Mouse (Mus musculus) heart, embryonic 16.5 days (tissue): Measurements from ENCODE around the gene Ankrd33b. TPM values are rescaled to one million over a fixed set of nuclear protein-coding genes. Genes with fewer than 3 reads are reported as not detected.

Experiments used
- polyA plus RNA-seq: library from polyadenylated mRNA; unstranded; fragments of >200 nt; fragmentation: Nextera tagmentation; extraction: Ambion mirVana; gene quantifications from 2 replicates; pipeline ENCODE4 v1.2.1, GENCODE M21; 2015

Ankrd33b gene
- polyA plus RNA-seq, 1 experiment from 2014 or later = 5.4 TPM

Other genes with a start within 250 kb of the Ankrd33b start
- gene Dap, start 143.4 kb downstream of the Ankrd33b start, polyA plus RNA-seq = 40.8 and 41.7 TPM in 2 replicates
- gene Ropn1l, start 86.0 kb upstream of the Ankrd33b start, polyA plus RNA-seq = 1.7 and 2.4 TPM in 2 replicates
- gene March6, start 163.3 kb upstream of the Ankrd33b start, polyA plus RNA-seq = 29.0 and 31.3 TPM in 2 replicates
- gene Cmbl, start 197.7 kb upstream of the Ankrd33b start, polyA plus RNA-seq = 10.9 and 12.2 TPM in 2 replicates
- gene Cct5, start 234.1 kb upstream of the Ankrd33b start, polyA plus RNA-seq = 359 and 373 TPM in 2 replicates
- gene Fam173b, start 234.1 kb upstream of the Ankrd33b start, polyA plus RNA-seq = 14.4 and 14.8 TPM in 2 replicates